Mouse (Mus musculus): Measurements from ENCODE around the gene Adcy7.

- TF ChIP-seq CTCF (IDR thresholded peaks at IDR 0.05; ENCODE audit: insufficient read depth, low read depth, low read length), result no peak
- TF ChIP-seq POLR2A (IDR thresholded peaks at IDR 0.05; ENCODE audit: insufficient read depth, low read depth, low read length), result no peak
Observed at GRCm38 (mm10) chr8:88325795-88326194, 53.6 kb downstream of the Adcy7 start.
